Mouse (Mus musculus): Measurements from ENCODE around the gene Tmem218.

DNA sequence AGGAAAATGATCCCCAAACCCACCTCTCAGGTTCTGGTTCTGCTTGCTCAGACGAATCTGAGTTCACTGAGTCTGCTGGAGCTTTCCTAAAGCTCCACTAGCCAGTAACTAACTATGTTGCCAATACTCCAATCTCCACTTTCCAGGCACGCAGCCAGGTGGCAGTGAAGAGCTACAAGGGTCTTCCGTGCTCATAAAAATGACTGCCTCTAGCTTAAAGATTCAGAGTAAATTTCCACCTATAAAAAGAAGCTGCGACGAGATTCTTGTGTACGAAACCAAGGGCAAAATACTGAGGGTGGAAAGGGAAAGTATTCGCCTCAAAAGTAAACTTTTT, 47.8 kb downstream of the Tmem218 start:
- peak; percentile 37; the same call in 1 of the 2 replicates for TF ChIP-seq SMC3 (IDR thresholded peaks at IDR 0.05; ENCODE audit: low read depth, low read length)
- no peak for TF ChIP-seq EP300 (IDR thresholded peaks at IDR 0.05; ENCODE audit: low read depth in 1 of 2, low read length in 2 of 2)
- no peak for TF ChIP-seq ZNF384 (IDR thresholded peaks at IDR 0.05; ENCODE audit: low read depth, low read length)
- no peak for TF ChIP-seq NELFE (IDR thresholded peaks at IDR 0.05; ENCODE audit: low read depth, low read length)
- no peak for TF ChIP-seq MAX (IDR thresholded peaks at IDR 0.05; ENCODE audit: low read length)
- no peak for TF ChIP-seq POLR2A (IDR thresholded peaks at IDR 0.05; ENCODE audit: control insufficient read depth in 1 of 2, insufficient read depth in 1 of 2, low read depth in 1 of 2, low read length in 2 of 2, poor library complexity in 1 of 2)
- TF ChIP-seq MXI1 (IDR thresholded peaks at IDR 0.05; ENCODE audit: low read depth, low read length), result no peak
